Mouse (Mus musculus): ENCODE measurements at regions not wholly inside any gene's neighbourhood (a gene's known extent, or its start where the extent isn't known, plus 50 kb on each side); places are given as distances from the start of the nearest gene placed in this dataset.

DNA sequence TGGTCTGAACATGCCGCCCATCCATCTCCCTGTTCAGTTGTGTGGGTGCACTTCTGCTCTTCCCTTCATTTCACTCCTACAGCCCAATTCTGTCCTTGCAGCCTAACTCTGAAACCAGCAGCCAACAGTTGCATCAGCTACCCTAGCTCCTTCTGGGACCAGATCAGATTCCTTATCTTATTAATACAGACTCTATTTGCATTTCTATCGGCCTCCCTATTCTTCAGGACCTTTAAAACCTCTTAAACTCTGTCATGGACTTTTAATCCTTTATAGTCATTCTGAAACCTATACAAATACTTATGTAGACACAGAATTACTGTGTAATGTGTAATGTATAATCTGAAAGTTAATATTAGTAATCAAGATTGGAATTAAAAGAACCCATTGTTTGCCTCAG lies 195.9 kb upstream of the Thbs1 start:
- H3K27me3 ChIP-seq (ENCODE audit: control insufficient read depth, insufficient read depth, low read length) = no peaks in the 10 kb centered on the region
- no peaks in the 10 kb centered on the region for H3K4me1 ChIP-seq (replicated peaks; ENCODE audit: control insufficient read depth, insufficient read depth, low read length)
- H3K9me3 ChIP-seq (ENCODE audit: control insufficient read depth, low read length) = no peaks in the 10 kb centered on the region
- no peak overlapping the region for H3K4me3 ChIP-seq (ENCODE audit: low read depth, low read length)
- no peak overlapping the region for H3K9ac ChIP-seq (ENCODE audit: low read depth, low read length)
- WGBS = 86% methylated on average over 2 of the region's 2 CpGs
- H3K36me3 ChIP-seq (ENCODE audit: control insufficient read depth, insufficient read depth, low read length) = no peaks in the 10 kb centered on the region
- no peak overlapping the region for H3K27ac ChIP-seq (ENCODE audit: low read depth, low read length)
- DNase-seq (ENCODE audit: low spot score) = no peak
- no peak for ATAC-seq (ENCODE audit: low FRiP score)
- no peak overlapping the region for H3K4me2 ChIP-seq (replicated peaks; ENCODE audit: low read depth, low read length)

DNA sequence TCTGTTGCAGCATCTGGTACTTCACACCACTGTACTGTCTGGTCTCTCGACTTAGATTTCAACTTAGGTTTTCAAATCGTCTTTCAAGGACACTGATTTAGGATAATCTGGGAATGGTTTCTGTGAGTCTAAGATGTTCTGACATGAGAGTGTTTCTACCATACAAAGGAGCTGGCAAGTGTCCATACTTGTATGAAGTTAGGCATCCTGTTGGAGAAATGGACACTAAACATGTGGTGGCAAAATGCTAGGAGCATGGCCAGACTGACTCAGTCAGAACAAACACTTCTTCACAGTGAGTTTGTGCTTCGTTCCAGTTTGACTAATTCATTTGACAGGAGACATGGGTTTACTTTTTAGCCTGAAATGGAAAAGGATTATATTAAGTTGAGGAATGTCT lies 194.5 kb upstream of the Thbs1 start:
- H3K4me2 ChIP-seq (replicated peaks; ENCODE audit: low read depth, low read length) = no peak overlapping the region
- no peaks in the 10 kb centered on the region for H3K9me3 ChIP-seq (ENCODE audit: control insufficient read depth, low read length)
- no peaks in the 10 kb centered on the region for H3K27me3 ChIP-seq (ENCODE audit: control insufficient read depth, insufficient read depth, low read length)
- no peak overlapping the region for H3K27ac ChIP-seq (ENCODE audit: low read depth, low read length)
- WGBS = 85% methylated on average over 3 of the region's 3 CpGs
- H3K36me3 ChIP-seq (ENCODE audit: control insufficient read depth, insufficient read depth, low read length) = no peaks in the 10 kb centered on the region
- ATAC-seq (ENCODE audit: low FRiP score) (no peak), DNase-seq (ENCODE audit: low spot score) (no peak)
- H3K9ac ChIP-seq (ENCODE audit: low read depth, low read length) = no peak overlapping the region
- no peak overlapping the region for H3K4me3 ChIP-seq (ENCODE audit: low read depth, low read length)
- H3K4me1 ChIP-seq (replicated peaks; ENCODE audit: control insufficient read depth, insufficient read depth, low read length) = no peaks in the 10 kb centered on the region

DNA sequence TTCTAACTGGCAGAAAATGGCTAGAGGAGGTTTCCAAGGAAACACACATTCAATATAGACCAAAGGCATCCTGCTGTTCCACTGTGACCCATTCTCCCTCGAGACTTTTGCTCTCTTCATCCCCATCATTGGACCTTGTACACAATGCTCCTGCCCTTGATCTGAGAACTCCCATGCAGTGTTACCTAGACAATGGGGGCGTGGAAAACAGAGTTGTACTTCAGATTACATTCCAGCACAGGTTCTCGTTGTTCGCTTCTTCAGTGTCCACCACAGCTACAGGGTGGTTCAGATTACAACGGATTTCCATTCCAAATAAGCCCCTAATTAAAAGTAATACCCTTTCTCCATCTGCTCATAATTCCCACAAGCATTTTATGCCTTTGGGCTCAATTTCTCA lies 186.8 kb upstream of the Thbs1 start:
- DNase-seq (ENCODE audit: low spot score) = peak; percentile 23
- WGBS = 27% methylated on average over 5 of the region's 5 CpGs

DNA sequence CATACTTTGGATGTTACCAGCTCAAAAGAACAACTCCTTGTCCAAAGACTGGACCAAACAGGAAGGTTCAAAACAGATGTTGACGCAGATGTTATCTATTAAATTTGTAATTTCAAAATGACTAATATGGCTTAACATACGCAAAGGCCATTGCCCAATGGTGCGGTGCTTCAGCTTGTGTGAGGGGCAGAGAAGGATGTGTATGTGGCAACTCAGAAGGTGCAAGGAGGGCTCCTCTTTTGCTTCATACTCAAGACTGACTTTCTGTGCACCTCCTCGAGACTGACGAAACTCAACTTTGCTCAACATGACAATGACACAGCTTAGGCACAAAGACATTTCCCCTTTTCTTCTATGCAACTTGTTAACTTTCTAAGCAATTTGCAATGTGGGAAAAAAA lies 186.3 kb upstream of the Thbs1 start:
- no peak for ATAC-seq (ENCODE audit: low FRiP score)
- DNase-seq (ENCODE audit: low spot score) = no peak
- Histone ChIP-seq H3K9me3 (ENCODE audit: control insufficient read depth, low read length) (no peaks in the 10 kb centered on the region), H3K27ac (ENCODE audit: low read depth, low read length) (no peak overlapping the region), H3K4me3 (ENCODE audit: low read depth, low read length) (no peak overlapping the region), H3K9ac (ENCODE audit: low read depth, low read length) (no peak overlapping the region), H3K36me3 (ENCODE audit: control insufficient read depth, insufficient read depth, low read length) (no peaks in the 10 kb centered on the region), H3K4me2 (replicated peaks; ENCODE audit: low read depth, low read length) (no peak overlapping the region), H3K27me3 (ENCODE audit: control insufficient read depth, insufficient read depth, low read length) (no peaks in the 10 kb centered on the region), H3K4me1 (replicated peaks; ENCODE audit: control insufficient read depth, insufficient read depth, low read length) (no peaks in the 10 kb centered on the region)
- WGBS = 88% methylated on average over 5 of the region's 5 CpGs

More for the DNA sequence above, 186.8 kb upstream of the Thbs1 start:
- no peak overlapping the region for H3K9ac ChIP-seq (ENCODE audit: low read depth, low read length)
- H3K4me1 ChIP-seq (replicated peaks; ENCODE audit: control insufficient read depth, insufficient read depth, low read length) = no peaks in the 10 kb centered on the region
- H3K27me3 ChIP-seq (ENCODE audit: control insufficient read depth, insufficient read depth, low read length) = no peaks in the 10 kb centered on the region
- H3K4me3 ChIP-seq (ENCODE audit: low read depth, low read length) = no peak overlapping the region
- no peak overlapping the region for H3K27ac ChIP-seq (ENCODE audit: low read depth, low read length)
- no peaks in the 10 kb centered on the region for H3K9me3 ChIP-seq (ENCODE audit: control insufficient read depth, low read length)
- no peak for ATAC-seq (ENCODE audit: low FRiP score)
- H3K36me3 ChIP-seq (ENCODE audit: control insufficient read depth, insufficient read depth, low read length) = no peaks in the 10 kb centered on the region
- no peak overlapping the region for H3K4me2 ChIP-seq (replicated peaks; ENCODE audit: low read depth, low read length)

DNA sequence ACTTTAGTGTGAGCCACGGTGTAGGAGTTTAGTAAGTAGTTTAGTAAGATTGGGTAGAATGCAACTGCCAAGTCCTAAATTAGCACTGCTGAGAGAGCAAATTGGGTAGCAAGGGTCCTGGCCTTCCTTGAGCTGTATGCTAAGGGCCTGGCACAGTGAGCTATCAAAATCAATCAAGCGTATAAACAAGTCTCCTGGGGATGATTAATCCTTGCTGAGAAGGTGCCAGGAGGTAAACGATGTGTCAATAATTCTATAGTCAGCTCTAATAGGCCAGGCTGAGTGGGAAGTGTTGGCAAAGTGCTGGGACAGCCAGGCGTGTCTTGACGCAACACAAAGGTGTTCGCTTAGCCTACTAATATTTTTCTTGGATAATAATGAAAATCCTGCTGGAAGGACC lies 183.6 kb upstream of the Thbs1 start:
- ATAC-seq (ENCODE audit: low FRiP score) (no peak), DNase-seq (ENCODE audit: low spot score) (no peak)
- no peak overlapping the region for H3K4me2 ChIP-seq (replicated peaks; ENCODE audit: low read depth, low read length)
- H3K4me1 ChIP-seq (replicated peaks; ENCODE audit: control insufficient read depth, insufficient read depth, low read length) = no peaks in the 10 kb centered on the region
- H3K27me3 ChIP-seq (ENCODE audit: control insufficient read depth, insufficient read depth, low read length) = no peaks in the 10 kb centered on the region
- no peak overlapping the region for H3K4me3 ChIP-seq (ENCODE audit: low read depth, low read length)
- no peaks in the 10 kb centered on the region for H3K36me3 ChIP-seq (ENCODE audit: control insufficient read depth, insufficient read depth, low read length)
- no peak overlapping the region for H3K9ac ChIP-seq (ENCODE audit: low read depth, low read length)
- H3K9me3 ChIP-seq (ENCODE audit: control insufficient read depth, low read length) = no peaks in the 10 kb centered on the region
- WGBS = 62% methylated on average over 6 of the region's 6 CpGs
- H3K27ac ChIP-seq (ENCODE audit: low read depth, low read length) = no peak overlapping the region

DNA sequence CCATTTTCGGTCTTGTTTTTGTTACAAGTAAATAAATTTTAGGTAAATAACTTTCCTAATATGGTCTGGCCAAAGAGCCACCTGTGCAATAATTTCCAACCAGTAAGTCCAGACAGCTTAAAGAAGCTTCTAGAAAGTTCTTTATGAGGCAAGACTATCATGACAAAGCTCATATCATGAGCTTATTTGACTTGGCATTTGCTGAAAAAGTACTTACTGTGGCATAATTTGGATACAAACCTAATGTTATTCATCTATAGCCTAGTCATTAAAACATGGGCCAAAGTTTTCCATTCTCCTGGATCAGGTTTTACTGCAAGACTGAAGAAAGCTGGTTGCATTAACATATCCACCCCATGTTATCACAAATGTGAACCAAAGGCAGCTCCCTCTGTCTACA lies 182.1 kb upstream of the Thbs1 start:
- H3K4me2 ChIP-seq (replicated peaks; ENCODE audit: low read depth, low read length) = no peak overlapping the region
- DNase-seq (ENCODE audit: low spot score) = no peak
- no peaks in the 10 kb centered on the region for H3K9me3 ChIP-seq (ENCODE audit: control insufficient read depth, low read length)
- H3K27ac ChIP-seq (ENCODE audit: low read depth, low read length) = no peak overlapping the region
- no peaks in the 10 kb centered on the region for H3K36me3 ChIP-seq (ENCODE audit: control insufficient read depth, insufficient read depth, low read length)
- WGBS = 80% methylated on average over 1 of the region's 1 CpGs
- H3K9ac ChIP-seq (ENCODE audit: low read depth, low read length) = no peak overlapping the region
- no peaks in the 10 kb centered on the region for H3K27me3 ChIP-seq (ENCODE audit: control insufficient read depth, insufficient read depth, low read length)
- H3K4me3 ChIP-seq (ENCODE audit: low read depth, low read length) = no peak overlapping the region
- no peaks in the 10 kb centered on the region for H3K4me1 ChIP-seq (replicated peaks; ENCODE audit: control insufficient read depth, insufficient read depth, low read length)
- ATAC-seq (ENCODE audit: low FRiP score) = no peak

DNA sequence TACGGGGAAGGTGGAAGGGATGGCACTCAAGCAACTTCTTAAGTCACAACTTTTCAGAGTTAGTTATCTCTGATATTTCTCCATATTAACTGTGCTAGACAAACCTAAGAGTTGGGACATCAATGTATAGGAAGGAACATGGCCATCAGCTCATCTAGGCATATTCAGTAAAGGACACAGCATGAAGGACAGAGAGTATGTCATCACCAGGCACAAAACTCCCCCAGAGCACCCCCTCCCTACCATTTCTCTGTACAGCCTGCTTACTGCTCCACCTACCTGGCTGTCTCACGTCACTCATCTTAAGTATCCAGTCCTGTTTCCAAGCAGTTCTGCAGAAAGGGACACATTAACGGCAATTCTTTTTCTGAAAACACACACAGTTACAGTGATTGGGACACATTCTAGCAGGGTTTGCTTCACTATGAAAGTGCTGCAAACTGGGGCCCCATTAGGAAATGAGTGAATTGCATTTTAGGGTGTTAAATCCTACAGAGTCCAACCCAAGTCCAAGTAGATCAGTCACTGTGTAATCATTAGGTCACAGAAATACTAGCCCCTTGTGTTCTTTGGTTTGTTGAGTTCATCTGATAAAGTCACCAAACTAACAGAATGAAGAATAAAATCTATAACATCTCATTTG lies 180.7 kb upstream of the Thbs1 start:
- no peaks in the 10 kb centered on the region for H3K4me1 ChIP-seq (replicated peaks; ENCODE audit: control insufficient read depth, insufficient read depth, low read length)
- no peak overlapping the region for H3K4me2 ChIP-seq (replicated peaks; ENCODE audit: low read depth, low read length)
- no peaks in the 10 kb centered on the region; the same call in 1 of the 2 replicates for H3K27me3 ChIP-seq (ENCODE audit: control insufficient read depth, insufficient read depth, low read length)
- no peak overlapping the region for H3K4me3 ChIP-seq (ENCODE audit: low read depth, low read length)
- no peaks in the 10 kb centered on the region for H3K9me3 ChIP-seq (ENCODE audit: control insufficient read depth, low read length)
- no peak overlapping the region for H3K27ac ChIP-seq (ENCODE audit: low read depth, low read length)
- 89% methylated on average over 3 of the region's 3 CpGs for WGBS
- no peak for ATAC-seq (ENCODE audit: low FRiP score)
- no peaks in the 10 kb centered on the region for H3K36me3 ChIP-seq (ENCODE audit: control insufficient read depth, insufficient read depth, low read length)
- no peak overlapping the region for H3K9ac ChIP-seq (ENCODE audit: low read depth, low read length)
- no peak for DNase-seq (ENCODE audit: low spot score)

DNA sequence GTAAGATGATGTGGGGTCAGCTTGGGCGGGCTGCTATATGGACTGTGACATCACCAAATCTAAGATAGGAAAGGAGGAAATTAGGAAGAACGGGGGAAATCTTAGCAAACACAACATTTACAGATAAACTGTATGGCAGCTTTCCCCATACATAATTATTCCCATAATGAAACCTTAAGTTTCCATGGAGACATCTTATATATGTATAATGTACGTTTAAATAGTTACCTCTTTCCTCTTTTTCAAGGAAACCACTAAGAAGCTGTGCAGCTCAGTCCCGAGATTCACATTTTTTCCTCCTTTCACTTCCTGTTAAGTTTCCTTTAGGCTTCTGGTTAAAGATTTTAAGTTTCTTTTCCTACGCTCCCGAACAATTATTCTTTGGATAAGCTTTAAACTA lies 175.1 kb upstream of the Thbs1 start:
- DNase-seq (ENCODE audit: low spot score) (no peak), ATAC-seq (ENCODE audit: low FRiP score) (no peak)
- H3K27ac ChIP-seq (ENCODE audit: low read depth, low read length) = no peak overlapping the region
- H3K36me3 ChIP-seq (ENCODE audit: control insufficient read depth, insufficient read depth, low read length) = no peaks in the 10 kb centered on the region
- WGBS = 86% methylated on average over 6 of the region's 6 CpGs
- H3K9me3 ChIP-seq (ENCODE audit: control insufficient read depth, low read length) = no peaks in the 10 kb centered on the region
- H3K4me3 ChIP-seq (ENCODE audit: low read depth, low read length) = no peak overlapping the region
- no peaks in the 10 kb centered on the region; the same call in 1 of the 2 replicates for H3K27me3 ChIP-seq (ENCODE audit: control insufficient read depth, insufficient read depth, low read length)
- H3K4me1 ChIP-seq (replicated peaks; ENCODE audit: control insufficient read depth, insufficient read depth, low read length) = 0 out of 2 replicates have a peak, but pooled peaks cover 2% of the 10 kb centered on the region
- H3K4me2 ChIP-seq (replicated peaks; ENCODE audit: low read depth, low read length) = no peak overlapping the region
- H3K9ac ChIP-seq (ENCODE audit: low read depth, low read length) = no peak overlapping the region

DNA sequence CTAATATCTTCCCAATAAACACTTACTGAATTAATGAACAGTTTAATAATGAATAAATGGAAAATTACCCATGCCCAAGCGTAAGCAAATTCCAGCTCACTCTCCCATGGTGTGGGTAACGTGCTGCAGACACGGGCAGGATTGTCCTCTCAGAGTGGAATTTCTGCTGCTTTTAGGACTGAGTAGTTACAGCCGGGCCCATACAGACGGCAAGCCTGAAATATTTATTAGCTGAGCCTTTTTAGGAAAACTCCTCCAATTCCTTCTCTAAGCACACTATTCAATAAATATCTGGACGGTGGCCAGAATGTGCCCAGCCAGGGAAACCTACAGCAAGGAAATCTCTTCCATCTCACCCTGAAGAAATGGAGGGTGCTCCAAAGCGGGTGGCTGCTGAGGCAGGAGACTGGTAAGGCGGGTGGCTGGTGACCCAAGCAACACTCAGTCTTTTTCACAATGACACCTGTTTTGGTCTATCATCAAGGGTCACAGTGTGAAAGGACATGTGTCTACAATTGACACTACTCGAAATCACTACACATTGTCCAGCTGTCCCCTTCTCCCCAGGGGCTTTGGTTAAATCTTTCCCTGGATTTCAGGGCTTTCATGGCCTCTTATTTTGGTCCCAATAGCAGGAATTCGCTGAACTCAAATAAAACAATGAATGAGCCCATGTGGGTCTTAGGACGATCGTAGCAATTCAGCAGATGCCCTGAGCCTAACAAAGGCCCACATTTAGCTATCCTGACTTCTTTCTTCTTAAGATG lies 173.2 kb upstream of the Thbs1 start:
- Histone ChIP-seq H3K4me2 (replicated peaks; ENCODE audit: low read depth, low read length) (no peak overlapping the region), H3K36me3 (ENCODE audit: control insufficient read depth, insufficient read depth, low read length) (no peaks in the 10 kb centered on the region), H3K27ac (ENCODE audit: low read depth, low read length) (no peak overlapping the region), H3K4me1 (replicated peaks; ENCODE audit: control insufficient read depth, insufficient read depth, low read length) (0 out of 2 replicates have a peak, but pooled peaks cover 2% of the 10 kb centered on the region), H3K9me3 (ENCODE audit: control insufficient read depth, low read length) (no peaks in the 10 kb centered on the region), H3K27me3 (ENCODE audit: control insufficient read depth, insufficient read depth, low read length) (no peaks in the 10 kb centered on the region; the same call in 1 of the 2 replicates), H3K9ac (ENCODE audit: low read depth, low read length) (no peak overlapping the region), H3K4me3 (ENCODE audit: low read depth, low read length) (no peak overlapping the region)
- 32% methylated on average over 12 of the region's 12 CpGs for WGBS
- peak; percentile 20 for DNase-seq (ENCODE audit: low spot score)
- ATAC-seq (ENCODE audit: low FRiP score) = peak; percentile 54
